Mouse (Mus musculus): Measurements from ENCODE around the gene Tomm70a.

Tomm70a gene

DNA sequence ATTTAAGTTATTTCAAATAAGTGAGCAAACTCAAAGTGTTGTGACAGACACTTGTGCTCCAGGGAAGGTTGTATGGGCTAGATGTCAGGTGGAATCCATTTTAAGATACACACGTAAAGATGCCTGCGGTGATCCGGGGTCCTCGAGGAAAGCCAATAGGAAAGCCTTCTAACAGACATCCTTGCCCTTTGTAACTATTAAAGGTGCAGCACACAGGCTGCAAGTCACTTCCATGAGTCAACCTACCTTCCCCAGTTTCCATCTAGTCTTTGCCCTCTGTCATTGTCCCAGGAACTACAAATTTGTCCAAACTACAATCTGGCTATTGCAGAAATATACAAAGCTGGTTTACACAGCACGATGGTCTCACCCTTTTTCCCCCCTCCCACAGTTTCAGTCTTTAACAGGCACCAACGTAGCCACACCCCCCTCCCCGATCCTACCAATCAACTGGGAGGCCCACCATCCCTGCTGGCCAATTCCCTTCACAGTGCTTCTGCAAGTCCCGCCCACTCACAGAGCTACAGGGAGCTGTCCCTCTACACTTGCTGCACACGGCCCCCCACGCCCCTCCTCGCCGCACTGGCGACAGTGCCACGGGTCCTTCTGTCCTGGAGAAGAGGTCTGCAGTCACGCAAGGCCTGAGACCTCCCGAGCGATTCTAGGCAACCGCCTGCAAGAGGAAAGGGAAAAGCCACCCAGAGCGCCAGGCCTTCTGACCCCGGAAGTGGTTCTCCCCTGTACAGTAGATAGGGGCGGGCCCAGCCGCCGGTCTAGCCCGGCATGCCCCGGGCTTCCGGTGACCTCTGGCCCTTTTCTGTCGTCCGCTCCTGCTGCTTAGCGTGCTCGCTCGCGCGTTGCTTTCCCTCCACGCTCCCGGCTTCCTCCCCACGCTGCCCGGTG, at the start of gene Tomm70a:
Gene Tomm70a (plus strand): TSS at position 791 of the 903 bp plus-strand sequence.
- DNase-seq (ENCODE audit: low read depth, low spot score): peak; percentile 91
- Histone ChIP-seq H3K27me3 (ENCODE audit: control insufficient read depth, insufficient read depth, low read length, poor library complexity, severe bottlenecking) (no peaks in the 10 kb centered on the region), H3K36me3 (ENCODE audit: control insufficient read depth, insufficient read depth, low read length, poor library complexity, severe bottlenecking) (no peaks in the 10 kb centered on the region)

DNA sequence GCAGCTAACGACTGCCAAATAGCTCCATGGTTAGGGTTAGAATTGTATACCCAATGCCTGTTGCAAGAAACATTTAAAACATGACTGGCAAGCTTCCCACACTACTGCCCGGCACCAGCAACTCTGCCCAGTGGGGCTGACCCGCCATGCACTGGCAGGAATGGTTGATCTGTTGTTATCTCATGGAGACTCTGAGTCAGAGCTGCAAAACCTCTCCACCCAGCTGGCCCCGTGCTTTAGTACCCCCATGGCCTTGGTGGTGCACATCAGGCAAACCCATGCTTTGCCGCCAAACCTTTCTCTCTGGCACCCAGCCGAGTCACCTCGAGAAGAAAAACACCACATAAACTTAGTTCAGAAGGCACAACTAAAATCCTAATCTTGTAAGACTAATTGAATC, 45.5 kb upstream of the Tomm70a start:
- no peaks in the 10 kb centered on the region for H3K27me3 ChIP-seq (ENCODE audit: control insufficient read depth, insufficient read depth, low read length, poor library complexity, severe bottlenecking)
- DNase-seq (ENCODE audit: low read depth, low spot score): no peak
- no peaks in the 10 kb centered on the region for H3K36me3 ChIP-seq (ENCODE audit: control insufficient read depth, insufficient read depth, low read length, poor library complexity, severe bottlenecking)

DNA sequence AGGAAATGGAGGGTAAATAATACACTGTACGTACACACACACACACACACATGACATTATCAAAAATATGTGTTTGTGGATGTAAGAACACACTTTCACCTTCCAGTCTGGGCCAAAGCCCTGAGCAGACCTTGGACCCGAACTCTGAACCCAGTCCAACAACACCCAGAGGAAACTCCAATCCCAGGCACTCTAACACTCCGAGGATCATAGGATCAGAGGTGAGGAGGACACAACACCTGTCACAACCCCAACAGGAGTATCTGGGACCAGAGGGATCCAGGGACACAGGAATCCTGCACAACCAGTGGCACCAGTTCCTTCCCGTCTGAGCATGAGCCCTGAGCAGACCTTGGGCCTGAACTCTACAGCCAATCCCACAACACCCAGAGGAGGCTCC, 41.9 kb upstream of the Tomm70a start:
- H3K36me3 ChIP-seq (ENCODE audit: control insufficient read depth, insufficient read depth, low read length, poor library complexity, severe bottlenecking): no peaks in the 10 kb centered on the region
- no peak for DNase-seq (ENCODE audit: low read depth, low spot score)
- H3K27me3 ChIP-seq (ENCODE audit: control insufficient read depth, insufficient read depth, low read length, poor library complexity, severe bottlenecking): no peaks in the 10 kb centered on the region

DNA sequence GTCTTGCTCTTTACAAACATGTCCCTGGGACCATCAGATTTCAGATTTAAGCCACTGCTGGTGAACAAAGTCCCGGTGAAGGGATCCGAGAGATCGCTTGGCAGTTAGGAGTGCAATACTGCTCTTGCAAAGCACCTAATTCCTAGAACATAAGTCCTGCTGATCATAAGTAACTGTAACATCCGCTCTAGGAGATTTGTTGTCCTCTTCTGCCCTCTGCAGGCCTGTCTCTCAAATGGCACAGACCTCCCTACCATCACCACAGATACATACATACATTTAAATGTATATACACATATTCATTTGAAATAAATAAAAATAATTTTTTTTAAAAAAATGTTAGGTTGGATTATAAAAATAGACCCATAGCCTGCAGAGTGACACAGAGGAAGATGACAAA, 29.0 kb upstream of the Tomm70a start:
- DNase-seq (ENCODE audit: low read depth, low spot score): peak; percentile 61
- Histone ChIP-seq H3K36me3 (ENCODE audit: control insufficient read depth, insufficient read depth, low read length, poor library complexity, severe bottlenecking) (no peaks in the 10 kb centered on the region), H3K27me3 (ENCODE audit: control insufficient read depth, insufficient read depth, low read length, poor library complexity, severe bottlenecking) (no peaks in the 10 kb centered on the region)

DNA sequence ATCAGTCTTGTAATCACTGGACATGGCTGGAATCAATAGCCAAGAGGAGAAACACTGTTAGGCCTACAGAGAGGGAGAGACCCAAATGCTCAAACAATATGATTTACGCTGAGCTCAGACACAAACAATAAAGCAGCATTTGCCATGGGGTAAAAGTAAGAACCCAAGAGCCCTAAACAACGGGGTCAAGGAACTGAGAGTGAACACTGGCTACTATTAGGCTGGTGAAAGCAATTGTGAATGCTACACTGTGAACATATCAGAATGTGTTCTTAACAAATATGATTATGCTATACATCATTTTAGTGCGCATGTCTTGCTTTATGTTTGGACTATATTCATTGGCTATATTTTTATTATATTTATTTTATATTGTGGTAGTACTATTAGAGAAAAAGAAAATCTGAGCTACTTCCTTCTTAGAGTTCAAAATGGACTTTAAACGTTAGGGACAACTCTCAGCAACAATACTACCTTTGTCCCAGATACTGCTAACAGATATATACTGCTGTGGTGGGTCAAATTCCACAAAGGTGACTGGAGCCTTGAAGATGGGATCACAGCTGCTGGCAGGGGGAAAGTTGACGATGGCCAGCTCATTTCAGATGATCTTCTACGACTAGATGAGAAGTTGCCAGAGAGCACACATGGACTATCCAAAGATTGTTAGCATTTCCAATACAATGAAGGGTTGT, 28.4 kb upstream of the Tomm70a start:
- Histone ChIP-seq H3K36me3 (ENCODE audit: control insufficient read depth, insufficient read depth, low read length, poor library complexity, severe bottlenecking) (no peaks in the 10 kb centered on the region), H3K27me3 (ENCODE audit: control insufficient read depth, insufficient read depth, low read length, poor library complexity, severe bottlenecking) (no peaks in the 10 kb centered on the region)
- DNase-seq (ENCODE audit: low read depth, low spot score): no peak

DNA sequence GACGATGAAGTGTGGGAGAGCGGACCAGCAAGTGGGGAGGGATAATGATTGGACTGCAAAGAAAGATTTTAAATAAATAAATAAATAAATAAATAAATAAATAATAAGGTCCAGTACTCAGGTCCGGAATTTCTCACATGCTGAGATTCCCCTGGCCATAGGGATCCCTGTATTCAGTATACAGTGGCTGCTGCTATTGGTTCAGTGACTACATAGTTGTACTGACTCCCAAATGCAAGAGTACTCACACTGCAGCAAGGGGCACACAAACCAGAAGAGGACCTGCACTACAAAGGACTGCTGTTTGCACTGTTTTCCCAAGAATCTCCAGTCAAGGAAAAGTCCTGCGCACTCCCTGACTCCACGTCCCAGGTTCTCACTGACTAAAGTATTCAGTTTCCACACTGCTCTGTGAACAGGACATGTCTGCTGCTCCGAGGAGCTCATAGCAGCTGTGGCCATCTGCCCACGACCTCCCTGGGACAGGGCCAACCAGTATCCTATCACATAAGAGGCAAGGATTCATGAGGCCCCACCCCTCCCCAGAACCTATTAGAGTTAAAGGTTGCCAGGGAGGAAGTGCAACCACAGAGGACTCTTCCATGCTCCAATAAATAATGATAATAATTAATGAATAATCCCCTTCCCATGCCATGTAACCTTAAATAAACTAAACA, 22.9 kb upstream of the Tomm70a start:
- Histone ChIP-seq H3K36me3 (ENCODE audit: control insufficient read depth, insufficient read depth, low read length, poor library complexity, severe bottlenecking) (no peaks in the 10 kb centered on the region), H3K27me3 (ENCODE audit: control insufficient read depth, insufficient read depth, low read length, poor library complexity, severe bottlenecking) (no peaks in the 10 kb centered on the region)
- DNase-seq (ENCODE audit: low read depth, low spot score): no peak

DNA sequence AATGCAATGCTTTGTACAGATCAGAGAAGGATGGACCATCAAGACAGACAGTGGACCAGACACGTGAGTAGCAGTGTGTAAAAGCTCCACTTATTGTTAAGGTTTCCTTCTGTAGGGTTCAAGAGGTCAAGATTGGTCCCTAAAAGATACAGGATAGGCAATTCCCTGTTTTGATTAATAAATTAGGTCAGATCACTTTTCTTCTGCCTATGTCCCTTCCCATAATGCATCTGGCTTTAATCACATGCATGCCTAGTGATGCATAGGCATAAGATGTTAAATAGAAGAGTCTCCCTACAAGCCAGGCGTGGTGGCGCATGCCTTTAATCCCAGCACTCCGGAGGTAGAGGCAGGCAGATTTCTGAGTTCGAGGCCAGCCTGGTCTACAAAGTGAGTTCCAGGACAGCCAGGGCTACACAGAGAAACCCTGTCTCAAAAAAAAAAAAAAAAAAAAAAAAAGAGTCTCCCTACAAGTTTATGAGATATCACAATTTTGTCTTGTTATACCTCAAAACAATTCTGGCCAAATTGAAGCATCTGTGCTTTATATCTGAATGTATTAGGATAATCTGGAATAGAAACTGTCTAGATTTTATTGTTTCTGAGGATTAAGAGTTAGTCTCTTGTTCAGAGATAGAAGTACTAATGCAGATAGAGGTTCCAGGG, 21.8 kb upstream of the Tomm70a start:
- no peak for DNase-seq (ENCODE audit: low read depth, low spot score)
- no peaks in the 10 kb centered on the region for H3K36me3 ChIP-seq (ENCODE audit: control insufficient read depth, insufficient read depth, low read length, poor library complexity, severe bottlenecking)
- H3K27me3 ChIP-seq (ENCODE audit: control insufficient read depth, insufficient read depth, low read length, poor library complexity, severe bottlenecking): no peaks in the 10 kb centered on the region

DNA sequence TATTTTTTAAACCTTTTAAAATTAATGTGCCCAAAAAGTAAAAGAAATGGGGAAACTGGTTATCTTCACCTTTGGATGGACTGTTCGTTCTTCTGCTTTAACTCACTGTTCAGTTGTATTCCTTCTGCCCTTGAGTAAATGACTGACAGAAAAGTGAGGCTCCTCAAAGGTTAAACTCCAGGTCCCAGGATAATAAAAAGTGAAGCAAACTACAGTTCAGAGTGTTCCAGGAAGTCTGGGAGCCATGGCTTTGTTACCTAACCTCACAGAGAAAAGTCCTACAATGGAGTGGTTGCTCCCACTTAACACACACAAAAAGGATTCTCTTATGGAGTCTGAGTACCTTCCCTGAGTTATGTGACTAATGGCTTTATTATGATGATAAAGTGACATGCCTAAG, 20.3 kb upstream of the Tomm70a start:
- Histone ChIP-seq H3K36me3 (ENCODE audit: control insufficient read depth, insufficient read depth, low read length, poor library complexity, severe bottlenecking) (no peaks in the 10 kb centered on the region), H3K27me3 (ENCODE audit: control insufficient read depth, insufficient read depth, low read length, poor library complexity, severe bottlenecking) (no peaks in the 10 kb centered on the region)
- no peak for DNase-seq (ENCODE audit: low read depth, low spot score)

DNA sequence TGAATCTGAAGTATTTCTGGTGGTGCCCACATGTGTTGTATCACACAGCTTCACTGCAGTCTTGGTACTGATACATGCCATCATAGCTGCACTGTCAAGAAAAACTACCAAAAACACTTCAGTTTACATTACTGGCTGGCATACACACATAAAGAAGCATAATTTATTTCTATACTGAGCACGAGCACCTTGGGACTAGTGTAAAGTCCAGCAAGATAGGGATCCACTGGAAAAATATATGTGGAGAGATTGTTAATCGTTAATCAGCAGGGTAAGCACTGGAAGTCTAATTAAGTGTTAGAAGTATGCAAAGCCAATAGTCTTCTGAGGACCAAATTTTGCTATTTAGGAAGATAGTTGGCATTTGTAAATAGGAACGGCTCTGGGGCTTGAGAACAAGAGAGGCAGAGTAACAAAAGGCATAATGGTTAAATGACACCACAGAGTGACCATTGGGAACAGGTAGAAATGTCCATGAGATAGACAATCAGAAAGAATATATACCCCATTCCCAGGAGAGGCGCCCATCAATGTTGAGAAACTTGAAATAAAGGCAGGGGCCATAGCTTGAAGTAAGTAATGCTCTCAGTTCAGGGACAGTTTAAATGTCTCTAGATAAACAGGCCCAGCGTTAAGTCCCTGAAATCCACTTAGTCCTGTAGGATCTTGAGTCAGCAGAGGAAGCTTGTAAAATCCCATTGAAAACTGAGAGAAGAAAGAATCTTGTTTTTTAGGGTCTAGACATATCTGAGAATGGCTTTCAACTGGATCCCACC, 15.1 kb upstream of the Tomm70a start:
- H3K36me3 ChIP-seq (ENCODE audit: control insufficient read depth, insufficient read depth, low read length, poor library complexity, severe bottlenecking): no peaks in the 10 kb centered on the region
- no peak for DNase-seq (ENCODE audit: low read depth, low spot score)

DNA sequence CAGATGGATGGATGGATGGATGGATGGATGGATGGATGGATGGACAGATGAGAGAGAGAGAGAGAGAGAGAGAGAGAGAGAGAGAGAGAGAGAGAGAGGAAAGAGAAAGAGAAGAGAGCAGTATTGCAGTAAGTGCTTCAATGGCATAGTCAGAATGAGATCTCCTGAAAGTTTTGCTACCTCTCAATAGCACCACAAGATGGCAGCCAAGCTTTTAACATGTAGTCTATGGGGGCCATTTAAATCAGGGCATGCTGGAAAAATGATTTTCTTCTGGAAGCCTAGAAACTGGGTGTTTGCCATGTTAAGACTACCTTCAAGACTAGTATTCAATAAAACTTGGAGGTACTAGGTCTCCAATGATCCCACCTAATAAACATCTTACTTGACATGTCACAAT, 5.4 kb upstream of the Tomm70a start:
- Histone ChIP-seq H3K36me3 (ENCODE audit: control insufficient read depth, insufficient read depth, low read length, poor library complexity, severe bottlenecking) (no peaks in the 10 kb centered on the region), H3K27me3 (ENCODE audit: control insufficient read depth, insufficient read depth, low read length, poor library complexity, severe bottlenecking) (no peaks in the 10 kb centered on the region)
- DNase-seq (ENCODE audit: low read depth, low spot score): peak; percentile 62

More for the DNA sequence above, 15.1 kb upstream of the Tomm70a start:
- no peaks in the 10 kb centered on the region for H3K27me3 ChIP-seq (ENCODE audit: control insufficient read depth, insufficient read depth, low read length, poor library complexity, severe bottlenecking)

DNA sequence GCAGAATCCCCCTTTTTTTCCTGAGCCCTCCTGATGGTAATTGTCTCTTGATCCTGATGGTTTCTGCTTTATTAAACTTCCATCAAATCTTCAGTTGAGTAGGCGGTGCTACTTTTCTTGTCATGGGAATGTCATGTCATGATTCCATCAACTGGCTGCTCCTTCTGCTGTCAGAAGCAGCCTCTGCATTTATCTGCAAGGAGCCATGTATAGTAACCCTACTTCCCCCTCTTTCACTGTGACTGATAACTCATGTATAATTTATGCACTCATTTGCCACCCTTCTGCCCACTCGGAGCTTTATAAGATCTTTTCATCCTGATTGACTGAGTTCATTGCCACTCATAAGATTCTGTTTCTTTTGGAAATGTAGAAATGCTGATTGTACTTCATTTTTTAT, 3.9 kb upstream of the Tomm70a start:
- Histone ChIP-seq H3K36me3 (ENCODE audit: control insufficient read depth, insufficient read depth, low read length, poor library complexity, severe bottlenecking) (no peaks in the 10 kb centered on the region), H3K27me3 (ENCODE audit: control insufficient read depth, insufficient read depth, low read length, poor library complexity, severe bottlenecking) (no peaks in the 10 kb centered on the region)

DNA sequence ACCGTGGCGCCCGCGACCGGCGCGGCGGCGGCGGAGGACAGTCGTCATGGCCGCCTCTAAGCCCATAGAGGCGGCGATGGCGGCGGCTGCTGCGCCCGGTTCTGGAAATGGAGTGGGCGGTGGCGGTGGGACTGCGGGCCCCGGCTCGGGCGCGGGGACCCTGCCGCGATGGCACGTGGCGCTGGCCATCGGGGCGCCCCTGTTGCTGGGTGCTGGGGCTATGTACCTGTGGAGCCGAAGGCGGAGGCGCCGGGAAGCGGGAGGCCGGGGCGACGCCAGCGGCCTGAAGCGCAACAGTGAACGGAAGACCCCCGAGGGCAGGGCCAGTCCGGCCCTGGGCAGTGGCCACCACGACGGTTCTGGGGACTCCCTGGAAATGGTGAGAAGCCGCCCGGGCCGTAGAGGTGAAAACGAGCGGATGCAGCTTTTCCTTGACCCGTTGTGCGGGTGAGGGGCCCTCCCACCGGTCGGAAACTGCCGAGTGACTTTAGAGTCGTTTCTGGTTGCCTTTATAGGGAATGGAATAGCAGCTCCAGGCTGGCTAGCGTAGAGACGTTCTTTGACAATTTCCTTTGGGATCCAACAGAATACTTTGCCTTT, 413 bp downstream of the Tomm70a start:
- H3K27me3 ChIP-seq (ENCODE audit: control insufficient read depth, insufficient read depth, low read length, poor library complexity, severe bottlenecking): no peaks in the 10 kb centered on the region
- no peak for DNase-seq (ENCODE audit: low read depth, low spot score)
- no peaks in the 10 kb centered on the region for H3K36me3 ChIP-seq (ENCODE audit: control insufficient read depth, insufficient read depth, low read length, poor library complexity, severe bottlenecking)

More for the DNA sequence above, 3.9 kb upstream of the Tomm70a start:
- DNase-seq (ENCODE audit: low read depth, low spot score): no peak

DNA sequence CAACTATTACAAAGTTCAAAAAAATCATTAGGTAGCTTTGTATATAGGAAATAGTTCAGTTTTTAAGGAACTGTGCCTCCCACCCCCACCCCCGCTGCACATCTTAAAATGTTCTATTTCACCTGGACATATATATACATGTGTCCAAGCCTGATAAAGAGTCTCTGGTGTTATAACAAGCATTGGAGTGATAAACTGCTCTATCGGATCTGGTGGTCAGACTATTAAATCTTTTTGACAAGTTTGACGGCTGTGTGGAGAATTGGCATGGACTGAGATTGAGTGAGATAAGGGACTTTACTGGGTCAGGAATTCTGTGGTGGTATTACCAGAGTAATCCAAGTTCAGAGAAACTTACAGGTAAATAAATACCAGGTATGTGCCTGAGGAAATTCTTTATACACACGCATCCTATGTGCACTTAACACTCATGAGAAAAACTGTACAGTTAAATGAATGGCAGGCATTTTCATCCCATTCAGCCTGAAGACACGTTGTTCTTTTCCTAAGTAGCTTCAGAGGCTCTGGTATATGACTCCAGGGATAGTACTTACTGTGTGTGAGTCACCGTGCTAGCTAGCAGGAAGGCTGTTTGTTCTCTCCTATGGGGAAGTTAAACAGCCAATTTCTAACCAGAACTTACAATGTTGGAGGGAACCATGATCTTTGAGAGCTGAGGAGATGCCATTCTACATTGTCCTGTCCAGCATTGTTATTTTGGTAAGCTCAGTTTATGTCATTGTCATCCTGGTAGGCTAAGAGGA, 1.4 kb downstream of the Tomm70a start:
- no peaks in the 10 kb centered on the region for H3K27me3 ChIP-seq (ENCODE audit: control insufficient read depth, insufficient read depth, low read length, poor library complexity, severe bottlenecking)
- DNase-seq (ENCODE audit: low read depth, low spot score): no peak

More for the DNA sequence above, 1.4 kb downstream of the Tomm70a start:
- H3K36me3 ChIP-seq (ENCODE audit: control insufficient read depth, insufficient read depth, low read length, poor library complexity, severe bottlenecking): no peaks in the 10 kb centered on the region
